Mouse (Mus musculus) heart, postnatal 0 days (tissue): ENCODE results near the gene Tmem242.

Source experiments
- CTCF ChIP-seq: IDR thresholded peaks from 2 replicates; pipeline ENCODE4 v1.5.1; 2016; ENCODE audit warnings: antibody characterized with exemption, control low read depth, low read depth
- EP300 ChIP-seq: IDR thresholded peaks from 2 replicates; pipeline ENCODE4 v1.6.1; 2016; ENCODE audit warnings: antibody characterized with exemption, low read depth

DNA sequence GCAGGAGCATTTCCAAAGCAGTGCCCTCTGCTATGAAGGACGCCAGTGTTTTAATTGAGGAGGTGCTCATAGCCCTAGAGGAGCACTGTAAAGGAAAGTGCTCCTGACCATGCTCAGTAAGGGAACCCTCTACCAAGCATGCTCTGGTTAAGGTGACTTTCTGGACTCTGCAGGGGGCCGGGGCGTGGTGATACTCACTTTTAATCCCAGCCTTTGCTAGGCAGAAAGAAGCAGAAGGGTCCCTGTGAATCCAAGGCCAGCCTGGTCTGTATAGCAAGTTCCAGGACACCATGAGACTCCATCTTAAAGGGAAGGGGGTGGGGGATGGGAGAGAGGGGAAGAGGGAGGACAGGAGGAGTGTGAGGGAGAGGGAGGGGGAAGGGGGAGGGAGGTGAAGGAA lies 51.7 kb downstream of the Tmem242 start:
- no peak for TF ChIP-seq CTCF
- TF ChIP-seq EP300 = no peak
